Mouse (Mus musculus): Measurements from ENCODE around the gene Scn2a. TPM values are rescaled to one million over a fixed set of nuclear protein-coding genes. Genes with fewer than 3 reads are reported as not detected.

Scn2a gene
- 1 to 10 TPM; 1.2 to 1.8 TPM for total RNA-seq (2021)
- long read RNA-seq, experiment 1, result 0 reads
- long read RNA-seq, experiment 2, result 0 reads

- peak; percentile 7 for DNase-seq
These were observed at the start of gene Scn2a for GRCm38 (mm10) chr2:65620556-65621166. TSS of gene Scn2a (plus strand) at chr2:65620771.

- DNase-seq, result no peak
These were observed 32.9 kb upstream of the Scn2a start for GRCm38 (mm10) chr2:65587679-65588078.

GRCm38 (mm10) chr2:65607813-65608212 lies 12.8 kb upstream of the Scn2a start:
- DNase-seq, result no peak

- no peak for DNase-seq
These were observed 8.7 kb upstream of the Scn2a start for GRCm38 (mm10) chr2:65611887-65612286.

- peak; percentile 59 for DNase-seq
These were observed 790 bp upstream of the Scn2a start for GRCm38 (mm10) chr2:65619781-65620180.

GRCm38 (mm10) chr2:65621254-65621653 lies 683 bp downstream of the Scn2a start:
- DNase-seq, result no peak

GRCm38 (mm10) chr2:65621838-65622237 lies 1.3 kb downstream of the Scn2a start:
- DNase-seq, result no peak

- DNase-seq, result no peak
These were observed 32.1 kb downstream of the Scn2a start for GRCm38 (mm10) chr2:65652636-65653035.

GRCm38 (mm10) chr2:65657031-65657430 lies 36.5 kb downstream of the Scn2a start:
- no peak for DNase-seq

GRCm38 (mm10) chr2:65658430-65658829 lies 37.9 kb downstream of the Scn2a start:
- no peak for DNase-seq

- DNase-seq, result no peak
These were observed 43.3 kb downstream of the Scn2a start for GRCm38 (mm10) chr2:65663892-65664291.

- no peak for DNase-seq
These were observed 43.9 kb downstream of the Scn2a start for GRCm38 (mm10) chr2:65664481-65664880.

GRCm38 (mm10) chr2:65665180-65665579 lies 44.6 kb downstream of the Scn2a start:
- no peak for DNase-seq

- no peak for DNase-seq
These were observed 47.2 kb downstream of the Scn2a start for GRCm38 (mm10) chr2:65667590-65668436.

GRCm38 (mm10) chr2:65668437-65669135 lies 48.0 kb downstream of the Scn2a start:
- peak; percentile 23 for DNase-seq

GRCm38 (mm10) chr2:65669561-65669960 lies 49.0 kb downstream of the Scn2a start:
- DNase-seq, result no peak

GRCm38 (mm10) chr2:65670153-65670817 lies 49.7 kb downstream of the Scn2a start:
- no peak for DNase-seq

GRCm38 (mm10) chr2:65679621-65680020 lies 59.0 kb downstream of the Scn2a start:
- no peak for DNase-seq

GRCm38 (mm10) chr2:65685151-65685550 lies 64.6 kb downstream of the Scn2a start:
- DNase-seq, result no peak

- DNase-seq, result no peak
These were observed 70.0 kb downstream of the Scn2a start for GRCm38 (mm10) chr2:65690456-65691184.

- DNase-seq, result no peak
These were observed 73.9 kb downstream of the Scn2a start for GRCm38 (mm10) chr2:65694485-65694884.

GRCm38 (mm10) chr2:65695061-65695460 lies 74.5 kb downstream of the Scn2a start:
- no peak for DNase-seq
